Mouse (Mus musculus): ENCODE results near the gene Vasp. TPM values are rescaled to one million over a fixed set of nuclear protein-coding genes. Genes with fewer than 3 reads are reported as not detected.

The Vasp gene
- polyA plus RNA-seq (2015; fragmentation: Nextera tagmentation; extraction: Ambion mirVana): 43.2 and 55.1 TPM in 2 replicates

DNA sequence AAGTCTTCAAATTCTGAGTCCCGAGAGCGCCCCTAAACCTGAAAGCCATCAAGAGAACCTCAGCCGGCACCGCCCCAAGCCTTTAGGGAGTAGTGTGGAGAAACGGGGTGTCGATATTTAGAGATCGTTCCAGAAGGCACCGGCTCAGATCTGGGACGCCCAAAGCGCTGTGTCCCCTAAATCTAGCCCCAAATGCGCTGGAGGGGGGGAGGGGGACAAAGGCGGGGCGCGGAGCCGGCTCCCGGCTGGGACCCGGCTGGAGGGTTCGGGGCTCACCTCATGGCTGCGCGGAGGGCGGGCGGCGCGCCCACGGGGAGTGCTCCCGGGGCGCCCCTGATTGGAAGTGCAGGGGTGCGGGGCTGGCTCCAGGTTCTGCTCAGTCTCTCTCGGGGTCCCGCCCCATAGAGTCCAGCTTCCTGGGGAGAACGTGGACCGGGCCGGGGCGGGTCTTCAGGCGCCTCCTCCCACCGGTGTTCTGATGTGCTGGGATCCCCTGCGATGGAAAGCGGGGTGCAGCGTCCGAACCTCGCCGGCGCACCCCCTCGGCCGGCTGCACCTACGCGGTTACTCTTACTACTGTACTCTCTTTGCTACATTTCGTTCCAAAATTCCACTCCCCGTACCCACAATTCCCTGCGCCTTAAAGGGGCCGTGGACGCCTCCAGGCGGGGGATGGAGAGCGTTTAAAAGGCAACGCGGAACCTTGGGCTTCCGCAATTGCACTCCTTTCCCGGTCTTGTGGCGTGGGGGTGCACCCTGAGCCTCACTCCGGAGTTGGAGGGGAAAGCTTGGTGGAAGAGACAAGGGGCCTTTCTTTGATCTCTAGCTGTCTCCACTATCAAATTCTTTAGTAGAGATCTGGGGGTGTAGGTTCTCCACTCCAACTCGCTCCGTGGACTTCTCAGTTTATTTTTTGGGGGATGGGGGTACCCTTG, at the start of gene Vasp:
Vasp (minus strand) TSS at position 580 of the 935 bp plus-strand sequence.

DNA sequence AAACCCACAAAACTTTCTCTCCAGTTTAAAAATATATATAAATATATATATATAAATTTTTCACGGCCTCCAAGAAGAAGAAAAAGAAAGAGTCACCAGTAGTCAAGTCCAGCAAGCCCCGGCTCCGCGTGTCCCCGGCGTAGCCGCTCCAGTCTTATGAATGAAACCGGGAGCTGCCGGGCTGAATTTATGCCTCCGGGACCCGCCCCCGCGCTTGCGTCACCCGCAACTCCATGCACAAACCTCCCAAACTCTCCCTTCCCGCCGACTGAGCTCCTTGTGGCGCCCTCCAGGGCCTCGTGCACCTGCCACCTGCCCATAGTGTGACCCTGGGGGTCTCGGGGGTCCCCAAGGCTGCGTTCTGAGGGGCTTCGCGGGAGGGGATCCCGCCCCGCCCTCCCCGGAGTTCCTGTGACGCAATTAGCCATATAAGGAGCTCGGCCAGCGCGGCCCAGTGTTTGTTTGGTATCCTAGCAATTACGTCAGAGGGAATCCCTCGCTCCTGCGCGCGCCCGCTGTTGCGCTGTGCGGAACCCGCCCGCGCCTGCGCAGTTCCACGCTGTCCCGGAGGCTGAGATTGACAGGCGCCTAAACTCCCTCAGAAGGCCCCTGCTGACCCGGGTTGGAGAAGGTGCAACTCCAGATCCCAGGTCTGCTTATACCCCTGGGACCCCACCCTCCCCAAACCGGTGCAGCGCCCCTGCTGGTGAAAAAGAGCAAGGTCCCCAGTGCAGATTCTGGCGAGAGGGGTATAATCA, 38.4 kb upstream of the Vasp start, which contains the start of gene Fosb:
Fosb (minus strand) TSS at position 168 of the 758 bp plus-strand sequence.

DNA sequence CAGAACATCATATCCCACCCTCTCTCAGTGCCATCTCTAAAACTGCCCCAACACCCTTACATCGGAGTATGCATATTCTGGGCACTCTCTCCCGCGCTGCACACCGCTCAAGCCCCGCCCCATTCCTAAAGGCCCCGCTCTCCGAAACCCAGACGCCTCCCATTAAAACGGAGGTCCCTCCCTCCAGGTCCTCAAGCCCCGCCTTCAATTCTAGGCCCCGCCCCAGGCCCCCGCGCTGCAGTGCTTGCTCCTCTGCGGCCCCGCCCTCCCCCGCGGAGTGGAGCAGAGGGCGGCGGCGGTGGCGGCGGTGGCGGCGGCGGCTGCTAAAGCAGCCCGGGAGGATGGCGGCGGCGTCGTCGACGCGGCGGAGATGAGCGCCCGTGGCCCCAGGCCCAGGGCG, 10.8 kb upstream of the Vasp start, which contains the start of gene Rtn2:
Rtn2 (plus strand) TSS at position 240 of the 400 bp plus-strand sequence.

DNA sequence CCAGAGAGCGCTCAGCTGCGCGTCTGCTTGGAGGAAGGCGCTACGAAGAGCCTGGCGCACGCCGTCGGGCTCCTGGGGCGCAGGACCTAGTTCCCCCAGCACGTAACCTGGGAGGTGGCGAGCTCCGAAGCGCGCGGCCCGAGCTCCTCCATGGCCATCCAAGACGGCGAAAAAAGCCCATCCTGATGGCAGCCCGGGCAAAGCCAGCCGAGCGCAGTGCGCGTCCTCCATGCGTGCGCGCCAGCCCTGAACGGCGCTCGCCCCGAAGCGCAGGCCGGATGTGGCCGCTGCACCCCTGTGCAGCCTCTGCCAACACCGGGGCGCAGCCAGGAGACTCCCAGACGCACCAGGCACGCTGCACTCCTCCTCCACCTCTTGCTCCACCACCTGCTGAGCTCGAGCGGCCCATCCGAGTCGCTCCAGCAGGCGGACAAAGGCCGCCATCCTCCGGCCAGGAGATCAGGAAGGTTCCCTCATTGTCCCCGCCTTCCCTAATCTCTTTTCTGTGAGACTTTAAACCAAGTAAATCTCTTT, 8.0 kb upstream of the Vasp start, which contains the start of gene Ppm1n:
Ppm1n (minus strand) TSS at position 484 of the 534 bp plus-strand sequence.

DNA sequence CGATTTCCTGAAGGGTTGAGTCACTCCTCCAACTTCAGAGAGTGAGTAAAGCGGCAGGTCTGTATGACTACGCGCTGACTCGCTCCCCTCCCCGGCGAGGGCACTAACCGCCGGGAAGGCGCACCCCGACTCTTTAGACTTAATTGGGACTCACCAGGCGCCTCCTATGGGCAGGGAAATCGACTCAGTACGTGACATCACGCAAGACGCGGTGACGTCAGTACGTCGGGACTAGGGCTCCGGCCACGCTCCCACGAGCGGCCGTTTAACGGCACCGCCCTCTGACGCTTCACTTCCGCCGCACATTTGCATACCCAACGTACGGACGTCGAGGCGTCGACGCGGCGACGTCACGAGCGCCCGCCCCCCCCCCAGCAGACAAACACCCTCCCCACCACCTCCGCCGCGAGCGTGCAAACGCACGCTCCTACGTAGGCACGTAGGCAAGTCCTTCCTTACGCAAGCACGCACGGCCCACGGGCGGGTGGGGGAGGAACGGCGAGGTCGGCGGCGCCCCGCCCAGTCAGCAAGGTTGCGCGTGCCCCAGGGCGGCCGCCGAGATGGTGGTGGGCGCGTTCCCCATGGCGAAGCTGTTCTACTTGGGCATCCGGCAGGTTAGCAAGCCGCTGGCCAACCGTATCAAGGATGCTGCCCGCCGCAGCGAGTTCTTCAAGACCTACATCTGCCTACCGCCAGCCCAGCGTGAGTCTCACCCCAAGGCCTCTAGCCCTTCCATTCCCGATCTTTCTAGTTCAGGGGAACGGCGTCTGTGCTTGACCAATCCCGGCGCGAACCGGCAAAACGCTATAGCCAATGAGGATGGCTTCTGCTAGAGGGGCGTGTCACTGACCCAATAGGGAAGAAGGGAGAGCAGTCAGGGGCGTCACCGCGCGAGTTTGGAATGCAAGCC, 43.5 kb downstream of the Vasp start, which contains the start of gene Opa3:
Opa3 (plus strand) TSS at position 452 of the 910 bp plus-strand sequence.

DNA sequence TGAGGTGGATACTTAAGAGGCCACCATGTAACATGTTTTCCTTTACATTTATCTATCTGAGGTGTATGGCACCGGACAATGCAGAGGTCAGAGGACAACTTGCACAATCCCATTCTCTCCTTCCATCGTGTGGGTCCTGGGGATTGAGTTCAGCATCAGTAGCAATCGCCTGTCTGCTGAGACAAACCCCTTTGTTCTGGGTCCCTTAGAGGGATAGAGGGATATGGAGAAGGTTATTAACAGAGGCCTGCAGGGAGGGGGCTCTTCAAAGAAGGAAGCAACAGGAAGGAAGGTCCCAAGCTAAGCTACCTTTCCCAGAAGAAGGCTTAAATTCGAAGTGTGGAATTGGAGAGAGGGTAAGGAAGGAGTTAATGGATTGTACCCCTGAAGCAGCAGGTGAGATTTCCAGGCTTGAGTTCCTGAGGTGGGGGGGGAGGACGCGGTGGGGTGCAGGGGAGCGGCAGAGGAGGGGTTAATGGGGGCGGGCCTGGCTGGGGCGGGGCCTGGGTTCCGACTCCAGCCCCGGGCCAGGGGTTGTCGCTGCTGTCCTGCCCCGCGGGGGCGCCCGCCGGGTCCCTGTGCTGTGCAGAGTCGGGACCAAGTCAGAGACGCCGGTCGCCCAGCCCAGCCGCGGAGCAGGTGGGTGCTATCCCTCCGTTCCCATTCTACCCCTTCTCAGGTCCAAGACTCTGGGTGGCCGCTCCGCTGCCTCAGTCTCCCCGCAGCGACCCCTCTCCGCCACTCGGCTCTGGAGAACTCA, 59.4 kb downstream of the Vasp start, which contains the start of gene Gpr4:
Gpr4 (plus strand) TSS at position 543 of the 760 bp plus-strand sequence.

Other genes starting within 250 kb of the Vasp start
- 1.1 and 2.4 TPM in 2 replicates for gene Foxa3, start 248.3 kb downstream of the Vasp start, polyA plus RNA-seq (2015; fragmentation: Nextera tagmentation; extraction: Ambion mirVana)
- gene Sympk, start 247.4 kb downstream of the Vasp start, polyA plus RNA-seq (2015; fragmentation: Nextera tagmentation; extraction: Ambion mirVana): 14.9 and 20.6 TPM in 2 replicates
- not detected in 2 replicates for gene Rsph6a, start 217.1 kb downstream of the Vasp start, polyA plus RNA-seq (2015; fragmentation: Nextera tagmentation; extraction: Ambion mirVana)
- 14.5 and 21.0 TPM in 2 replicates for gene Dmwd, start 195.6 kb downstream of the Vasp start, polyA plus RNA-seq (2015; fragmentation: Nextera tagmentation; extraction: Ambion mirVana)
- gene Dmpk, start 188.0 kb downstream of the Vasp start, polyA plus RNA-seq (2015; fragmentation: Nextera tagmentation; extraction: Ambion mirVana): 21.6 and 28.7 TPM in 2 replicates
- 4.2 and 5.9 TPM in 2 replicates for gene Six5, start 177.2 kb downstream of the Vasp start, polyA plus RNA-seq (2015; fragmentation: Nextera tagmentation; extraction: Ambion mirVana)
- gene Gm4969, start 153.4 kb downstream of the Vasp start, polyA plus RNA-seq (2015; fragmentation: Nextera tagmentation; extraction: Ambion mirVana): 0.33 and 0.44 TPM in 2 replicates
- gene Fbxo46, start 152.0 kb downstream of the Vasp start, polyA plus RNA-seq (2015; fragmentation: Nextera tagmentation; extraction: Ambion mirVana): 5.8 and 8.7 TPM in 2 replicates
- 10.3 and 16.6 TPM in 2 replicates for gene Qpctl, start 122.5 kb downstream of the Vasp start, polyA plus RNA-seq (2015; fragmentation: Nextera tagmentation; extraction: Ambion mirVana)
- gene Snrpd2, start 122.1 kb downstream of the Vasp start, polyA plus RNA-seq (2015; fragmentation: Nextera tagmentation; extraction: Ambion mirVana): 109 and 149 TPM in 2 replicates
- gene Gipr, start 105.7 kb downstream of the Vasp start, polyA plus RNA-seq (2015; fragmentation: Nextera tagmentation; extraction: Ambion mirVana): 0.33 and 0.54 TPM in 2 replicates
- 5.5 and 7.8 TPM in 2 replicates for gene Eml2, start 95.4 kb downstream of the Vasp start, polyA plus RNA-seq (2015; fragmentation: Nextera tagmentation; extraction: Ambion mirVana)
- gene Gpr4, start 59.3 kb downstream of the Vasp start, polyA plus RNA-seq (2015; fragmentation: Nextera tagmentation; extraction: Ambion mirVana): 0.98 and 2.9 TPM in 2 replicates
- gene Opa3, start 43.5 kb downstream of the Vasp start, polyA plus RNA-seq (2015; fragmentation: Nextera tagmentation; extraction: Ambion mirVana): 15.0 and 17.1 TPM in 2 replicates
- 0.44 and 0.66 TPM in 2 replicates for gene Ppm1n, start 8.2 kb upstream of the Vasp start, polyA plus RNA-seq (2015; fragmentation: Nextera tagmentation; extraction: Ambion mirVana)
- 24.3 and 37.8 TPM in 2 replicates for gene Rtn2, start 10.8 kb upstream of the Vasp start, polyA plus RNA-seq (2015; fragmentation: Nextera tagmentation; extraction: Ambion mirVana)
- gene Fosb, start 38.2 kb upstream of the Vasp start, polyA plus RNA-seq (2015; fragmentation: Nextera tagmentation; extraction: Ambion mirVana): 0.12 and 0.14 TPM in 2 replicates
- 47.3 and 52.6 TPM in 2 replicates for gene Ercc1, start 73.0 kb upstream of the Vasp start, polyA plus RNA-seq (2015; fragmentation: Nextera tagmentation; extraction: Ambion mirVana)
- 11.2 and 13.6 TPM in 2 replicates for gene Cd3eap, start 87.7 kb upstream of the Vasp start, polyA plus RNA-seq (2015; fragmentation: Nextera tagmentation; extraction: Ambion mirVana)
- gene Ppp1r13l, start 87.9 kb upstream of the Vasp start, polyA plus RNA-seq (2015; fragmentation: Nextera tagmentation; extraction: Ambion mirVana): 2.7 and 2.9 TPM in 2 replicates
- gene Ercc2, start 110.2 kb upstream of the Vasp start, polyA plus RNA-seq (2015; fragmentation: Nextera tagmentation; extraction: Ambion mirVana): 4.0 and 8.3 TPM in 2 replicates
- gene Klc3, start 132.3 kb upstream of the Vasp start, polyA plus RNA-seq (2015; fragmentation: Nextera tagmentation; extraction: Ambion mirVana): 2.5 and 2.6 TPM in 2 replicates
- 10.6 and 33.2 TPM in 2 replicates for gene Ckm, start 133.0 kb upstream of the Vasp start, polyA plus RNA-seq (2015; fragmentation: Nextera tagmentation; extraction: Ambion mirVana)
- 8.1 and 10.4 TPM in 2 replicates for gene Mark4, start 187.0 kb upstream of the Vasp start, polyA plus RNA-seq (2015; fragmentation: Nextera tagmentation; extraction: Ambion mirVana)
- 2.6 and 5.1 TPM in 2 replicates for gene Exoc3l2, start 191.5 kb upstream of the Vasp start, polyA plus RNA-seq (2015; fragmentation: Nextera tagmentation; extraction: Ambion mirVana)
- gene Bloc1s3, start 236.6 kb upstream of the Vasp start, polyA plus RNA-seq (2015; fragmentation: Nextera tagmentation; extraction: Ambion mirVana): 4.9 and 6.2 TPM in 2 replicates
- 129 and 139 TPM in 2 replicates for gene Trappc6a, start 236.6 kb upstream of the Vasp start, polyA plus RNA-seq (2015; fragmentation: Nextera tagmentation; extraction: Ambion mirVana)
- 0.06 TPM in 1 of 2 replicates, not detected in the other for gene Nkpd1, start 246.0 kb upstream of the Vasp start, polyA plus RNA-seq (2015; fragmentation: Nextera tagmentation; extraction: Ambion mirVana)